Mouse (Mus musculus) midbrain, postnatal 0 days (tissue): Measurements from ENCODE around the gene Acaca. TPM values are rescaled to one million over a fixed set of nuclear protein-coding genes. Genes with fewer than 3 reads are reported as not detected.

Experiments used
- ATAC-seq: fragments of 200-750 bp; cut with Nextera tagmentation; 2 replicates; pipeline ENCODE4 v1.8.0; 2017; ENCODE audit warnings: moderate number of reproducible peaks, mild to moderate bottlenecking, moderate TSS enrichment, moderate library complexity; ENCODE audit not compliant: low FRiP score
- DNase-seq: peaks from one replicate; pipeline ENCODE4 v3.0.0-alpha.2; 2015; ENCODE audit warnings: low spot score
- H3K27ac ChIP-seq: fragments of 300-500 bp; sonication (generic); 2 replicates; pipeline ENCODE4 v1.5.1; 2014; ENCODE audit warnings: low read depth, mild to moderate bottlenecking, low read length, mixed read lengths
- H3K27me3 ChIP-seq: fragments of 300-500 bp; sonication (generic); 2 replicates; pipeline ENCODE4 v1.6.1; 2014; ENCODE audit warnings: low read length, control low read depth, mixed read lengths; ENCODE audit not compliant: insufficient read depth
- H3K36me3 ChIP-seq: fragments of 300-500 bp; sonication (generic); 2 replicates; pipeline ENCODE4 v1.6.1; 2014; ENCODE audit warnings: low read length, control low read depth, mixed read lengths; ENCODE audit not compliant: insufficient read depth
- H3K4me1 ChIP-seq: fragments of 300-500 bp; sonication (generic); 2 replicates; pipeline ENCODE4 v1.6.1; 2014; ENCODE audit warnings: mild to moderate bottlenecking, control low read depth, antibody characterized with exemption, low read length, mixed read lengths; ENCODE audit not compliant: insufficient read depth
- H3K4me2 ChIP-seq: fragments of 300-500 bp; sonication (generic); 2 replicates; pipeline ENCODE4 v1.6.1; 2014; ENCODE audit warnings: low read depth, mild to moderate bottlenecking, low read length, mixed read lengths; ENCODE audit not compliant: poor library complexity, severe bottlenecking
- H3K4me3 ChIP-seq: fragments of 300-500 bp; sonication (generic); 2 replicates; pipeline ENCODE4 v1.5.1; 2014; ENCODE audit warnings: low read depth, mild to moderate bottlenecking, low read length, moderate library complexity
- H3K9ac ChIP-seq: fragments of 300-500 bp; sonication (generic); replicated peaks from 2 replicates; pipeline ENCODE4 v1.6.1; 2014; ENCODE audit warnings: mild to moderate bottlenecking, low read length, moderate library complexity, mixed read lengths; ENCODE audit not compliant: poor library complexity, severe bottlenecking
- H3K9me3 ChIP-seq: fragments of 300-500 bp; sonication (generic); 2 replicates; pipeline ENCODE4 v1.6.1; 2016; ENCODE audit warnings: low read length, control low read depth
- CTCF ChIP-seq: IDR thresholded peaks from 2 replicates; pipeline ENCODE4 v1.5.1; 2016; ENCODE audit warnings: antibody characterized with exemption, mild to moderate bottlenecking
- WGBS: fragments of 180-500 bp; shearing (Covaris S2); extraction: QIAGEN DNeasy Blood & Tissue Kit; methylation state at CpG from one replicate; pipeline ENCODE4 v1.1.7; 2014; 5-methylcytosine and 5-hydroxymethylcytosine counted together
- polyA plus RNA-seq: library from polyadenylated mRNA; unstranded; fragments of >200 nt; fragmentation: Nextera tagmentation; extraction: Ambion mirVana; gene quantifications from 2 replicates; pipeline ENCODE4 v1.2.1, GENCODE M21; 2015
- total RNA-seq: library from RNA; depleted of rRNA; stranded (reverse); fragments of >200 nt; gene quantifications from 2 replicates; pipeline ENCODE4 v1.2.3, GENCODE M21; 2014; rRNA removed

Gene Acaca
- total and polyA plus RNA-seq, 2 experiments from 2014 or later, result 19.3 to 123 TPM

- no peak overlapping the region for H3K27ac ChIP-seq
- ATAC-seq, result no peak
Measured at GRCm38 (mm10) chr11:84442554-84443331, 313.3 kb downstream of the Acaca start.

More at GRCm38 (mm10) chr11:84442554-84443331, 313.3 kb downstream of the Acaca start:
- 91% methylated on average over 4 of the region's 4 CpGs for WGBS
- H3K4me2 ChIP-seq, result no peak overlapping the region
- H3K9ac ChIP-seq, result no peak overlapping the region
- no peak for TF ChIP-seq CTCF
- H3K9me3 ChIP-seq, result no peaks in the 10 kb centered on the region
- no peaks in the 10 kb centered on the region for H3K4me1 ChIP-seq
- no peak overlapping the region for H3K4me3 ChIP-seq
- H3K36me3 ChIP-seq, result 0 out of 2 replicates have a peak, but pooled peaks cover 5% of the 10 kb centered on the region
- DNase-seq, result no peak
- no peaks in the 10 kb centered on the region for H3K27me3 ChIP-seq

Other genes starting within 250 kb of the Acaca start
- 14.6 and 16.4 TPM in 2 replicates for gene Ddx52, start 187.6 kb upstream of the Acaca start, total RNA-seq
- 16.1 and 16.3 TPM in 2 replicates for gene Ddx52, start 187.6 kb upstream of the Acaca start, polyA plus RNA-seq
- 43.1 and 44.5 TPM in 2 replicates for gene Synrg, start 165.2 kb upstream of the Acaca start, total RNA-seq
- 15.3 and 17.1 TPM in 2 replicates for gene Synrg, start 165.2 kb upstream of the Acaca start, polyA plus RNA-seq
- 9.1 and 18.1 TPM in 2 replicates for gene Dusp14, start 60.4 kb upstream of the Acaca start, total RNA-seq
- gene Dusp14, start 60.4 kb upstream of the Acaca start, polyA plus RNA-seq, result 8.8 and 8.9 TPM in 2 replicates
- gene Tada2a, start 72 bp upstream of the Acaca start, total RNA-seq, result 20.3 and 21.4 TPM in 2 replicates
- 25.8 and 25.9 TPM in 2 replicates for gene Tada2a, start 72 bp upstream of the Acaca start, polyA plus RNA-seq
- gene Gm11437, start 37.8 kb downstream of the Acaca start, total RNA-seq, result not detected in 2 replicates
- 0.16 TPM in 1 of 2 replicates, not detected in the other for gene Gm11437, start 37.8 kb downstream of the Acaca start, polyA plus RNA-seq